Mouse (Mus musculus) liver, embryonic 16.5 days (tissue): ENCODE measurements around the gene Gm20503. TPM values are rescaled to one million over a fixed set of nuclear protein-coding genes. Genes with fewer than 3 reads are reported as not detected.

Experiments used
- ATAC-seq: fragments of 200-750 bp; cut with Nextera tagmentation; 2 replicates; pipeline ENCODE4 v1.8.0; 2017; ENCODE audit warnings: low read depth, mild to moderate bottlenecking, moderate number of reproducible peaks, moderate library complexity
- H3K27ac ChIP-seq: fragments of 300-500 bp; sonication (generic); 2 replicates; pipeline ENCODE4 v1.5.1; 2014; ENCODE audit warnings: mild to moderate bottlenecking, low read length
- H3K27me3 ChIP-seq: fragments of 300-500 bp; sonication (generic); 2 replicates; pipeline ENCODE4 v1.6.1; 2014; ENCODE audit warnings: low read depth, low read length, mixed read lengths; ENCODE audit not compliant: control insufficient read depth, insufficient read depth
- H3K36me3 ChIP-seq: fragments of 300-500 bp; sonication (generic); 2 replicates; pipeline ENCODE4 v1.6.1; 2014; ENCODE audit warnings: mild to moderate bottlenecking; ENCODE audit not compliant: control insufficient read depth, insufficient read depth
- H3K4me1 ChIP-seq: fragments of 300-500 bp; sonication (generic); 2 replicates; pipeline ENCODE4 v1.6.1; 2014; ENCODE audit warnings: low read depth, low read length, mixed read lengths; ENCODE audit not compliant: control insufficient read depth
- H3K4me2 ChIP-seq: fragments of 300-500 bp; sonication (generic); 2 replicates; pipeline ENCODE4 v1.6.1; 2014; ENCODE audit warnings: low read depth, low read length, mixed read lengths
- H3K4me3 ChIP-seq: fragments of 300-500 bp; sonication (generic); 2 replicates; pipeline ENCODE4 v1.5.1; 2014; ENCODE audit warnings: low read depth, mild to moderate bottlenecking, low read length
- H3K9ac ChIP-seq: fragments of 300-500 bp; sonication (generic); 2 replicates; pipeline ENCODE4 v1.6.1; 2014; ENCODE audit warnings: low read depth, low read length
- H3K9me3 ChIP-seq: fragments of 300-500 bp; sonication (generic); replicated peaks from 2 replicates; pipeline ENCODE4 v1.6.1; 2016; ENCODE audit warnings: low read length; ENCODE audit not compliant: control insufficient read depth
- WGBS: fragments of 180-500 bp; shearing (Covaris S2); extraction: QIAGEN DNeasy Blood & Tissue Kit; methylation state at CpG from one replicate; pipeline ENCODE4 v1.1.7; 2014; ENCODE audit not compliant: insufficient replicate concordance; 5-methylcytosine and 5-hydroxymethylcytosine counted together
- polyA plus RNA-seq: library from polyadenylated mRNA; unstranded; fragments of >200 nt; fragmentation: Nextera tagmentation; extraction: Ambion mirVana; gene quantifications from 2 replicates; pipeline ENCODE4 v1.2.1, GENCODE M21; 2015

Gene Gm20503
- polyA plus RNA-seq = 4.2 and 6.3 TPM in 2 replicates

DNA sequence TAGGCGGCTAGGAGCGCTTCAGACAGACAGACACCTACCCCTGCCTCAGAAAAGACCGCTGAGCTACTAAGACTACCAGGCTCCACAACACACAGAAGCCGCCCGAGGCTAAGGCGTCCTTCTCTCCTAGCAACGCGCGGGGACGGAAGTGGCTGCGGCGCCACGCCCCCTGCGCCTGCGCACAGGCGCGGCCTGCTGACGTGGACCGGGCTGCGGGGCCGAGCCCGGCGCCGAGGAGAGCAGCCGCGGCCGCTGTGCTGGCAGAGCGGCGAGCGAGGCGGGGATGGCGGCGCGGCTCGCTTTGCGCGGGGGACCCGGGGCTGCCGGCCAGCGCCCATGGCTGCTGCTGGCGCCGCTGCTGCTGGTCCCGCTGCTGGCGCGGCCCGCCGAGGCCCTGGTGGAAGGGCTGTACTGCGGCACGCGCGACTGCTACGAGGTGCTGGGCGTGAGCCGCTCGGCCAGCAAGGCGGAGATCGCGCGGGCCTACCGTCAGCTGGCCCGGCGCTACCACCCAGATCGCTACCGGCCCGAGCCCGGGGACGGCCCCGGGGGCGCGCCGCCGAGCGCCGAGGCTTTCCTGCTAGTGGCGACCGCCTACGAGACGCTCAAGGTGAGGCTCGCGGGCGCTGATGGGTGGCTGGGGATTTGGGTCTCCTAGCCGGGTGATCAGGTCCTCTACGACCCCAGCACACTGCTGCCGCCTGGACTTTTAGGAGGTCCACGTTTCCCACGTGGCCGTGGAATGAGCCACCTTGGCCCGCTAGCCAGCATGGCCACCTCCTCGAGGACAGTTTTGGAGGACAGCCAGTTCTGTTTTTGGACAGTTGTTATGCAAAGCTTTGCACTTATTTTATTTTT is at the start of gene Gm20503:
TSS of gene Gm20503 (plus strand) at position 263 of the 858 bp plus-strand sequence.
- H3K4me1 ChIP-seq = peaks cover 31% of the 10 kb centered on the region
- WGBS = under 1% methylated on average over 81 of the region's 89 CpGs
- peak within 1 kb of the TSS; percentile 90 for H3K27ac ChIP-seq
- H3K36me3 ChIP-seq = no peaks in the 10 kb centered on the region
- peak within 1 kb of the TSS; percentile 99 for H3K4me2 ChIP-seq
- H3K4me3 ChIP-seq = peak within 1 kb of the TSS; percentile 91
- no peaks in the 10 kb centered on the region for H3K27me3 ChIP-seq
- ATAC-seq = peak; percentile 97
- peak within 1 kb of the TSS; percentile 94 for H3K9ac ChIP-seq
- H3K9me3 ChIP-seq = no peaks in the 10 kb centered on the region

DNA sequence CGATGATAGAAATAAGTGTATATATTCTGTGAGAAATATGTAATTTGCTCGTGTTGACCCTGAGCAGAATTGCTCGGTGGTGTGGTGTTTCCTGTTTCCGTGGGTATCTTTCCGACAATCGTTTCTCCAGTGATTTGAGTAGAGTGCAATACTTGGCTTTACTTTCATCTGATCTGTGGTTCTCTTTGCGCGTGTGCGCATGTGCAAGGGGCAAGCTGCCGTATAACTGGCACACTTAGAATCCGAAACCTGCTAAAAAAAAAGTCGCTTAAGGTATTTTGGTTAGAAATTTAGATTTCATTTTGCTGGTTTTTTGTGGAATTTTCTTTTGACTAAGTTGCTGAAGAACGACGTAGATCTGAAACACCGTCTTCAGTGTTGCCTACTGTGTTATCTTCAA is 41.3 kb upstream of the Gm20503 start:
- WGBS = 71% methylated on average over 15 of the region's 15 CpGs
- H3K27ac ChIP-seq = no peak overlapping the region

DNA sequence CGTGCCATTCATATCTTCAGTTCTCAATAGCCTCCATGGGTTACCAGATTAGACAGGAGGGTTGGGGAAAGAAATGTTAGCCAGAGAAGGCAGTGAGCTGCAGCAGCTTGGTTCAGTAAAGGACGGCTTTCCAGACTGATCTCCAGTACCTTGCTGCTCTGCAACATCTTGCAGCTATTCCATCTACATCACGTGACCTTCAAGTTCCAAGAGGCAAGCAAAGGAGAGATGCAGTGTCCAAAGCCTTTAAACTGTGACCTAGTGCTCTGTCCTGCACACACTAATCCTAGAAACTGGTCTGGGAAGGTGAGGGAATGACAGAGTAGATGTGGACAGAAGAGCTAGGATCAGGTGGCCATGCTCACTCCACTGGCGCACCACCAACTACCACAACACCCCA is 39.7 kb upstream of the Gm20503 start:
- 78% methylated on average over 4 of the region's 4 CpGs for WGBS
- H3K4me3 ChIP-seq = no peak overlapping the region

More for the DNA sequence above, 41.3 kb upstream of the Gm20503 start:
- Histone ChIP-seq H3K4me1 (no peaks in the 10 kb centered on the region), H3K9ac (no peak overlapping the region), H3K4me2 (no peak overlapping the region), H3K9me3 (no peaks in the 10 kb centered on the region), H3K36me3 (no peaks in the 10 kb centered on the region), H3K27me3 (no peaks in the 10 kb centered on the region), H3K4me3 (no peak overlapping the region)
- ATAC-seq = no peak

DNA sequence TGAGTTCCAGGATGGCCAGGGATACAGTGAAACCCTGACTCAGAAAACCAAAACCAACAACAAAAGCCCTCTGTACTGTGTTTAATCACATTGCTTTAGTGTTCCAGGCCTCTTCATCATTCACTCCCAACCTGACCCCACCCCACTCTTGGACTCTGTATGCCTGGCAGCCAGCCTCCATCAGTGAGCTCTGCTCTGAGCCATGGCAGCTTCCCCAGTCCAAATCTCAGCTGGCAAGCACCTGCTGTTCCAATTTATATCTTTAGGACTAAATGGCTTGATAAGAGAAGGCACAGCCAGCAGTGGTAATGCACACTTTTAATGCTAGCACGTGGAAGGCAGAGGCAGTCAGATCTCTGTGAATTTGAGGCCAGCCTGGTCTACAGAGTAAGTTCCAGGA is 37.9 kb upstream of the Gm20503 start:
- Histone ChIP-seq H3K4me2 (no peak overlapping the region), H3K9me3 (no peaks in the 10 kb centered on the region), H3K4me3 (no peak overlapping the region), H3K27ac (no peak overlapping the region), H3K27me3 (no peaks in the 10 kb centered on the region), H3K9ac (no peak overlapping the region), H3K4me1 (peaks cover 2% of the 10 kb centered on the region), H3K36me3 (no peaks in the 10 kb centered on the region)
- ATAC-seq = no peak
- 57% methylated on average over 1 of the region's 1 CpGs for WGBS

More for the DNA sequence above, 39.7 kb upstream of the Gm20503 start:
- Histone ChIP-seq H3K4me1 (no peaks in the 10 kb centered on the region), H3K9ac (no peak overlapping the region), H3K27ac (no peak overlapping the region), H3K27me3 (no peaks in the 10 kb centered on the region), H3K36me3 (no peaks in the 10 kb centered on the region), H3K9me3 (no peaks in the 10 kb centered on the region), H3K4me2 (no peak overlapping the region)
- ATAC-seq = no peak

DNA sequence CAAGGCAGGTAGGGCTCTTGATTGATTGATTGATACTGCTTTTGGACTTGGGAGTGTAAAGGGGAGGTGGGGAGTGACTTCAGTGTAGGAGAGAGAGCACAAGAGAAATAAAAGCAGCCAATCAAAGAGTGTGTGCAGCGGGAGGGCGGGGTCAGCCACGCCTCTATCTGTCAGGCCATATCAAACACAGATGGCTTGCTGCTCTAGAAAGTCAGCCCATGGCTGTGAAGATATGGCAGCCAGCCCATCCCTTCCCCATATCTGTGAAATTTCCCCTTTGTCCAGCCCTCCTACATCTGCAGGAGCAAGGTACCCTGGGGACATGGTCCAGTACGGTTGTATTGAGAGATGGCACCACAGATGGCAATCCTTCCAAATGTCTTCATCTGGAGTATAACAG is 32.3 kb upstream of the Gm20503 start:
- no peak overlapping the region for H3K4me3 ChIP-seq
- no peak overlapping the region for H3K27ac ChIP-seq
- no peak overlapping the region for H3K9ac ChIP-seq
- no peaks in the 10 kb centered on the region for H3K27me3 ChIP-seq
- H3K4me2 ChIP-seq = peak overlapping the region; percentile 28
- no peaks in the 10 kb centered on the region for H3K9me3 ChIP-seq
- peaks cover 9% of the 10 kb centered on the region for H3K4me1 ChIP-seq
- no peaks in the 10 kb centered on the region for H3K36me3 ChIP-seq
- ATAC-seq = peak; percentile 93
- 37% methylated on average over 4 of the region's 4 CpGs for WGBS

DNA sequence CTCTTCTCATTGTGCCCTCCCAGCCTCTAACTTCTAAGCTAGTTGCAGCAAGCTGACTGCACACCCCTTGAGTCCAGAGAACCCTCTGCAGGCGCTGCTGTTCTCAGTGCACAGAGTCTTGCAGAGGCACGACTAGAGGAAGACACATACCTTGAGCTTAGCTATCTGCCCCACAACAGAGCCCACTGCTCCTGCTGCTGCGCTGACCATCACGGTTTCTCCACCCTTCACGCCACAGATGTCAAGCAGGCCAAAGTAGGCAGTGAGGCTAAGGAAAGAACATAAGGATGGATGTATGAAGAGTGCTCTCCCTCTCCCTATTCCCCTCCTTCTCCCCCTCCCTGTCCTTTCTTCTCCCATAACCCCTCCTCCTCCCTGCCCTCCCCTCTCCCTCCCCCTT is 27.3 kb upstream of the Gm20503 start:
- H3K27me3 ChIP-seq = no peaks in the 10 kb centered on the region
- WGBS = 75% methylated on average over 5 of the region's 5 CpGs
- ATAC-seq = no peak
- no peaks in the 10 kb centered on the region for H3K9me3 ChIP-seq
- peaks cover 2% of the 10 kb centered on the region for H3K4me1 ChIP-seq
- no peak overlapping the region for H3K4me3 ChIP-seq
- no peaks in the 10 kb centered on the region; the same call in 1 of the 2 replicates for H3K36me3 ChIP-seq
- H3K27ac ChIP-seq = no peak overlapping the region
- no peak overlapping the region for H3K9ac ChIP-seq
- H3K4me2 ChIP-seq = no peak overlapping the region

DNA sequence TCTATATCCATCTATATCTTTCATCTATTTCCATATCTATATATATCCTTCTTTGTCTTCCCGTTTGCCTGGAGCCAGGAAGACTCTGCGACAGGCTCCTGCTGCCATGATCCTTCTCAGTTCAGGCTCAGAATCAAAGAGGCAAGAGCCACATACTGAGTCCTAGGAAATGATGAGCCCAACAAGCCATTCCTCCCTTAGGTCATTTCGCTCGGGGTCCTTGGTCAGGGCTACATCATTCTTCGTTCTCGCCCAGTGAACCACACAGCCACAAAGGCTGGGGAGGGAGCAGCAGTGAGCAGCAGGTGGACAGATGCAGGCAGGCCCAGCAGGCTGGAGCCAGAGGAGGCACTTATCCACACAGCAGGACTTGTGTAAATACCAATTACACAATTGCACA is 21.6 kb upstream of the Gm20503 start:
- no peak for ATAC-seq
- Histone ChIP-seq H3K4me1 (peaks cover 12% of the 10 kb centered on the region), H3K4me2 (no peak overlapping the region), H3K27ac (no peak overlapping the region), H3K36me3 (no peaks in the 10 kb centered on the region; the same call in 1 of the 2 replicates), H3K9me3 (no peaks in the 10 kb centered on the region), H3K4me3 (no peak overlapping the region), H3K27me3 (no peaks in the 10 kb centered on the region), H3K9ac (no peak overlapping the region)
- WGBS = 80% methylated on average over 6 of the region's 6 CpGs

DNA sequence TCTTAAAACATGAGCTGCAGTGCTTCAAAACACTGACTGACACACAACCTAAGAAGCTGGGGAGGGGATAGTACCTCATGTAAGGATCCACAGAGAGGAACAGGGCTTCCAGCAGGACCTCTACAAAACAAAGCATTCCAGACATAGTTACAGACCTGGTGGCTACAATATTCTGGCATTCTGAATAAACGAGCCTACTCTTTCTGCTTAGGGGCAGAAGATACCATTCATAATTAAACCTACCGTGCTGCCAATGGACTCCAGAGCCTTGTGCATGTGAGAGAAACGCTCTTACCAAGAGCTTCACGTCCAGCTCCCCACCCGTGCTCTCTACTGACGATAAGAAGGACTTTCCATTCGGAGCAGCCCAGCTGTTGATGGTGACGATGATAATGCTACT is 20.2 kb upstream of the Gm20503 start:
- Histone ChIP-seq H3K4me1 (peaks cover 24% of the 10 kb centered on the region), H3K4me3 (no peak overlapping the region), H3K27ac (no peak overlapping the region), H3K9ac (no peak overlapping the region), H3K4me2 (no peak overlapping the region), H3K27me3 (no peaks in the 10 kb centered on the region), H3K9me3 (no peaks in the 10 kb centered on the region), H3K36me3 (no peaks in the 10 kb centered on the region)
- WGBS = 75% methylated on average over 8 of the region's 8 CpGs
- no peak for ATAC-seq

DNA sequence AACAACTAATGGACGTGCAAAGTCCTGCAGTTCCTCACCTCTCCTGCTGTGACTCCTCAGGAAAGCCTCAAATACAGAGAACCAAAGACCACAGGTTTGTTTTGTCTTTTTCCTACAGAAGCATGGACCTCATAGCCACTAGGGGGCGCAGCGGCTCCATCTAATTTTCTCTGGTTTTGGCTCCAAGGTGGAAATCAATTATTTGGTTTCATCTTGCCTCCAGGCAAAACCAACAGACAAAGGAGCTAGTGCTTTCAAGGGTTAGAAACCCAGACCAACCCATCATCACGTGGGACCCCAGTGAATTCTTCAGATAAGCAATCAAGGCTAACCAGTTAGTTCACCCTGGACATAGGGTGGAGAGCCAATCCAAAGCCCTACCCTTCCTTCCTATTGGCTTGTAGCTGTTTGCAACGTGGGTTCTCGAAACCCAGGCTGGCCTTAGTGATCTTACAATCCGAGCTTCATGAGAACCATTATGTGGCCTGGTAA is 17.8 kb upstream of the Gm20503 start:
- H3K4me1 ChIP-seq = peaks cover 24% of the 10 kb centered on the region
- no peak overlapping the region for H3K9ac ChIP-seq
- ATAC-seq = peak; percentile 33; the same call in 1 of the 2 replicates
- peak overlapping the region; percentile 31; the same call in 1 of the 2 replicates for H3K4me2 ChIP-seq
- H3K27ac ChIP-seq = no peak overlapping the region
- no peaks in the 10 kb centered on the region for H3K27me3 ChIP-seq
- H3K9me3 ChIP-seq = no peaks in the 10 kb centered on the region
- no peak overlapping the region for H3K4me3 ChIP-seq
- H3K36me3 ChIP-seq = no peaks in the 10 kb centered on the region
- WGBS = 7% methylated on average over 7 of the region's 7 CpGs
